Mouse (Mus musculus): ENCODE measurements around the gene Vwa1. TPM values are rescaled to one million over a fixed set of nuclear protein-coding genes. Genes with fewer than 3 reads are reported as not detected.

Vwa1 gene
- 24.7 and 27.6 TPM in 2 replicates for polyA plus RNA-seq (2014; fragmentation: Nextera tagmentation; extraction: Ambion mirVana)

DNA sequence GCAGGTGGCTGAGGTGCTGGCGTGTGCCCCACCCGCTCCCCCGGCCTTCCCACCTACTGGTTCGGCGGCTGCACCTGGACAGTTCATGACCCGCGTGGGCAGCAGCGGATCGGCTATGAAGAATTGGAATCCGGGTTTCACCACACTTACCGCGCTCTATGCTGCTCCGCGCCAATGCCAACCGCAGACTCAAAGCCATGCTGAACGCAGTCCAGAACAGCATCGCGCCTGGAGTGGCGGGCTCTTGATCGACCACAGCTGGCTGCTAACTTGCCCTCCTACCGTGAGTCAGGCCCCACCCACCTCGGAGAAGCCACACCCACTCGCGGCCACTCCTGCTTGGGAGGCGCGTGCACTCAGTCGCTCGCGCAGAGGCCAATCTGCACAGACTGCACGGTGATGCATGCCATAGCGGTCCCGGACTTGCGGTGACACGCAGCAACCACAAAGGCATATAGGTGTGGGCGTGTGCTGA, at the start of gene Vwa1:
TSS of gene Vwa1 (minus strand) at position 419 of the 475 bp plus-strand sequence.
- Histone ChIP-seq H3K9me3 (ENCODE audit: control insufficient read depth, low read length) (no peaks in the 10 kb centered on the region), H3K4me1 (replicated peaks; ENCODE audit: control insufficient read depth, insufficient read depth, low read length) (peaks cover 26% of the 10 kb centered on the region), H3K9ac (peak within 1 kb of the TSS; percentile 53), H3K4me2 (replicated peaks) (peak within 1 kb of the TSS; percentile 77), H3K4me3 (replicated peaks; ENCODE audit: low read length) (peak within 1 kb of the TSS; percentile 40), H3K27ac (peak within 1 kb of the TSS; percentile 56), H3K27me3 (ENCODE audit: control insufficient read depth, insufficient read depth, low read length) (peaks cover 5% of the 10 kb centered on the region), H3K36me3 (replicated peaks; ENCODE audit: control insufficient read depth, insufficient read depth) (no peaks in the 10 kb centered on the region)
- ATAC-seq (ENCODE audit: low FRiP score) (peak; percentile 83), DNase-seq (ENCODE audit: low spot score) (peak; percentile 81)
- 1% methylated on average over 35 of the region's 35 CpGs for WGBS

DNA sequence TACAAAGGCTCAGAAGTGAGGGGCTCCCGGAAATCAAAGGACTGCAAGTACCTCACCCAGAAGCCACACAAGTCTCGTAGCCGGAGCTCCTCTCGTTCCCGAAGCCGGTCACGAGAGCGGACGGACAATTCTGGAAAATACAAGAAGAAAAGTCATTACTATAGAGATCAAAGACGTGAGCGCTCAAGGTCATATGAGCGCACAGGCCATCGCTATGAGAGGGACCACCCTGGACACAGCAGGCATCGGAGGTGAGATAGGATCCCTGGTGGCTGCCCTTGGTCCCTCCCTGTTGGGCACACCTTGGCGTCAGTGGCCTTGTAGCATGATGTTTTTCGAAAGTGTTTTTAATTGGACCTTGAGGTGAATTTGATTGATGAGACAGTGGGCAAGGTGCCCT, 48.9 kb upstream of the Vwa1 start:
- Histone ChIP-seq H3K4me1 (replicated peaks; ENCODE audit: control insufficient read depth, insufficient read depth, low read length) (no peaks in the 10 kb centered on the region), H3K27ac (no peak overlapping the region), H3K27me3 (ENCODE audit: control insufficient read depth, insufficient read depth, low read length) (no peaks in the 10 kb centered on the region), H3K9me3 (ENCODE audit: control insufficient read depth, low read length) (no peaks in the 10 kb centered on the region), H3K4me2 (replicated peaks) (no peak overlapping the region), H3K36me3 (replicated peaks; ENCODE audit: control insufficient read depth, insufficient read depth) (peaks cover 97% of the 10 kb centered on the region), H3K9ac (no peak overlapping the region), H3K4me3 (replicated peaks; ENCODE audit: low read length) (no peak overlapping the region)
- WGBS: 96% methylated on average over 16 of the region's 16 CpGs
- no peak for DNase-seq (ENCODE audit: low spot score)
- ATAC-seq (ENCODE audit: low FRiP score): no peak

DNA sequence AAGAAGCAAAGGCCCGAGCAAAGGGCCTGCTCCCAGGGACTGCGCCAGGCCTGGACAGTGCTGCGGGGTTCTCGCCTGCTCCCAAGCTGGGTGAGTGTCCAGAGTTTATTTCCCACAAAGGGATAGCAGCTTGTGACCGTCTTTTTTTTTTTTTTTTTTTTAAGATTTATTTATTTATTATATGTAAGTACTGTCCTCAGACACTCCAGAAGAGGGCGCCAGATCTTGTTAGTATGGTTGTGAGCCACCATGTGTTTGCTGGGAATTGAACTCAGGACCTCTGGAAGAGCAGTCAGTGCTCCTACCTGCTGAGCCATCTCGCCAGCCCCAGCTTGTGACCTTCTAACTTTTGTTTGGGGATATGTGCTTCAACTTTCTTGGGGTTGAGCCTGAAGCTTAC, 46.5 kb upstream of the Vwa1 start:
- 79% methylated on average over 7 of the region's 7 CpGs for WGBS
- no peak overlapping the region for H3K4me2 ChIP-seq (replicated peaks)
- H3K36me3 ChIP-seq (replicated peaks; ENCODE audit: control insufficient read depth, insufficient read depth): peaks cover 98% of the 10 kb centered on the region
- ATAC-seq (ENCODE audit: low FRiP score) (no peak), DNase-seq (ENCODE audit: low spot score) (no peak)
- no peak overlapping the region for H3K27ac ChIP-seq
- no peaks in the 10 kb centered on the region for H3K9me3 ChIP-seq (ENCODE audit: control insufficient read depth, low read length)
- no peaks in the 10 kb centered on the region for H3K4me1 ChIP-seq (replicated peaks; ENCODE audit: control insufficient read depth, insufficient read depth, low read length)
- H3K4me3 ChIP-seq (replicated peaks; ENCODE audit: low read length): no peak overlapping the region
- H3K27me3 ChIP-seq (ENCODE audit: control insufficient read depth, insufficient read depth, low read length): no peaks in the 10 kb centered on the region
- no peak overlapping the region for H3K9ac ChIP-seq

DNA sequence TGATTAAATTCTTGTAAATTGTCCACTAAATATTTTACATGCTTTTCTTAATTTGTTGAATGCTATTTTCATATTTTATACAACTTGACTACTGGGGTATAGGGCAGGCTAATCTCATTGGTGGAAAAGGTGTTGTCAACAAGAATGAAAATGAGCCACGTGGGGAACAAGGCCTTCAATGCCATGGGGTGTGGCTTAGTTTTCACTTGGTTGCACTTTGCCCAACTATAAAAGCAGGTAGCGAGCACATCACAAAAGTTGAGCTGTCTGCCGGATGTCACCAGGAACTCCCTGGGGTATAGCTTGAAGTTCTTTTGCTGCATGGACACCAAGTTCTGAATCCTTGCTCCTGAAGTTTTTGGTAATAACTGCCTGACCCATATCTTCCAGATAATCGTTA, 43.0 kb upstream of the Vwa1 start:
- DNase-seq (ENCODE audit: low spot score) (no peak), ATAC-seq (ENCODE audit: low FRiP score) (no peak)
- Histone ChIP-seq H3K9ac (no peak overlapping the region), H3K36me3 (replicated peaks; ENCODE audit: control insufficient read depth, insufficient read depth) (peaks cover 88% of the 10 kb centered on the region), H3K27ac (no peak overlapping the region), H3K27me3 (ENCODE audit: control insufficient read depth, insufficient read depth, low read length) (no peaks in the 10 kb centered on the region), H3K9me3 (ENCODE audit: control insufficient read depth, low read length) (no peaks in the 10 kb centered on the region), H3K4me3 (replicated peaks; ENCODE audit: low read length) (no peak overlapping the region), H3K4me2 (replicated peaks) (no peak overlapping the region), H3K4me1 (replicated peaks; ENCODE audit: control insufficient read depth, insufficient read depth, low read length) (peaks cover 16% of the 10 kb centered on the region)
- 76% methylated on average over 4 of the region's 4 CpGs for WGBS

DNA sequence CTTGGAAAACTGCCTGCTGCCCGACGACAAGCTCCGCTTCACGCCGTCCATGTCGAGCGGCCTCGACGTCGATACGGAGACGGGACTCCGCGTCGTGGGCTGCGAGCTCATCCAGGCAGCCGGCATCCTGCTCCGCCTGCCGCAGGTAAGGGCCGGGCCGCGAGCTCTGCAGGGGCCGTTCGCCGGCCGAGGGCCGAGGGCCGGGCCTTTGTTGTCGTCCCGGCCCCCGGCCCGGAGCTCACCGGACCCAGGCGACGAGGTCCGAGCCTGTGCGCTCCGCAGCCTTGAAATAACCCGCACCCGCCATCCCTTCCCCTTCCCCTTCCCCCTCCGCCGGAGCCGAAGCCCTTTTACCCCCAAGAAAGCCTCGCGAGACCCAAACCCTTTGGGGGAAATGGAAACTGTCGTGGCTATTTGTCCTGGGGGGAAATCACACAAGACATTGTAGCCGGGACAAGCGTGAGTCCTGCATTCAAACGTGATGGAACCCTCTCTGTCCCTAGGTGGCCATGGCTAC, 38.2 kb upstream of the Vwa1 start:
- DNase-seq (ENCODE audit: low spot score): no peak

DNA sequence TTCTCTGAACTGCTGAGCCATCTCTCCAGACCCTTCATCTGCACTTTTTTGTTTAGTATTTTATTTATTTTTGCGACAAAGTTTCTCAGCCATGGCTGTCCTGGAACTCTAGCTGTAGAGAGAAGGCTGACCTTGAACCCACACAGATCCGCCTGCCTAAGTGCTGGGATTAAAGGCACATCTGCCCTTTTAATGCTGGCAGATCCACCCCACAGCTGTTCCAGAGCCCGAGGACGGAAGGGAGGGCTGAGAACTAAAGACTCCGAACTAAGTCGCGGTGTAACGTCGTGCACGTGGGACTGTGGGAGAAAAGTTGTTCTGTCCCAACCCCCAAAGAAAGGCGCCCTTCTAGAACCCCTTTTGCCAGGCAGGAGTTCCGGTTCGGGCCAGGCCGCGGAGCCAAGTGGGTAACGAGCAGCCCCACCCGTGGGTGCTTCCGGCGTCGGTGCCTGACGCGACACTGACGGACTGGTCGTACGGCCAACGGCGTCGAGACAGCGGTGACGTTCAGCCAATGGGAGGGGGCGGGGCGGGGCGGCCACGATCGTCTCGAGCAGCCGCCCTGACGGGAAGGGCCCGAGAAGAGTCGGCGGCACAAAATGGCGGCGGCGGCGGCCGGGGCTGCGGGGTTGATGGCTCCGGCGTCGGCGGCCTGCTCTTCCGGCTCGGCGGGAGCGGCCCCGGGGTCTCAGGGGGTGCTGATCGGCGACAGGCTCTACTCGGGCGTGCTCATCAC, 37.6 kb upstream of the Vwa1 start, which contains the start of gene Ccnl2:
TSS of gene Ccnl2 (plus strand) at position 561 of the 736 bp plus-strand sequence.
- peak within 1 kb of the TSS; percentile 91 for H3K4me2 ChIP-seq (replicated peaks)
- no peaks in the 10 kb centered on the region for H3K27me3 ChIP-seq (ENCODE audit: control insufficient read depth, insufficient read depth, low read length)
- H3K4me1 ChIP-seq (replicated peaks; ENCODE audit: control insufficient read depth, insufficient read depth, low read length): peaks cover 24% of the 10 kb centered on the region
- peaks cover 77% of the 10 kb centered on the region for H3K36me3 ChIP-seq (replicated peaks; ENCODE audit: control insufficient read depth, insufficient read depth)
- H3K27ac ChIP-seq: peak within 1 kb of the TSS; percentile 88
- peak within 1 kb of the TSS; percentile 98 for H3K9ac ChIP-seq
- peak; percentile 99 for ATAC-seq (ENCODE audit: low FRiP score)
- peak; percentile 96 for DNase-seq (ENCODE audit: low spot score)
- peak within 1 kb of the TSS; percentile 100 for H3K4me3 ChIP-seq (replicated peaks; ENCODE audit: low read length)
- WGBS: under 1% methylated on average over 56 of the region's 60 CpGs
- H3K9me3 ChIP-seq (ENCODE audit: control insufficient read depth, low read length): no peaks in the 10 kb centered on the region

More for the DNA sequence above, 38.2 kb upstream of the Vwa1 start:
- Histone ChIP-seq H3K4me1 (replicated peaks; ENCODE audit: control insufficient read depth, insufficient read depth, low read length) (peaks cover 24% of the 10 kb centered on the region), H3K36me3 (replicated peaks; ENCODE audit: control insufficient read depth, insufficient read depth) (peaks cover 77% of the 10 kb centered on the region), H3K9me3 (ENCODE audit: control insufficient read depth, low read length) (no peaks in the 10 kb centered on the region), H3K4me3 (replicated peaks; ENCODE audit: low read length) (peak overlapping the region; percentile 100), H3K27ac (peak overlapping the region; percentile 88), H3K4me2 (replicated peaks) (peak overlapping the region; percentile 91), H3K27me3 (ENCODE audit: control insufficient read depth, insufficient read depth, low read length) (no peaks in the 10 kb centered on the region), H3K9ac (peak overlapping the region; percentile 98)
- under 1% methylated on average over 41 of the region's 49 CpGs for WGBS
- peak; percentile 46; the same call in 1 of the 2 replicates for ATAC-seq (ENCODE audit: low FRiP score)

DNA sequence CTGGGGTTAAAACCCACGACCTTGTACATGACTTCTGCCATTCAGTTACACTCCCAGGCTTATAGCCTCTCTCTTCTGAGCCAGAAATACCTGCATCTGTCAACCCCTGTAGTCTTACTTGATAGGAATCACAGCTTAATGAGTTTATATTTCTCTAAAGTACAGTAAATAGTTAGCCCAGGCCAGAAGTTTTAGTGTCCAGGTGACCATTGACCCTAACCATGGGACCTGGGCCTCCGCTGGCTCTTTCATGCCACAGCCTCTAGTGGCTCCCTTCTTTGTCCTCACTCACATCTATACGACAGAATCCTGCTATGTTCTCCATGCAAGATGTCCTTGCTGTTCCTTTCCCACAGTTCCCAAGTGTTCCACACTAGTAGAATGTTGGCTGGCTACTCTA, 33.3 kb upstream of the Vwa1 start:
- no peak overlapping the region for H3K4me3 ChIP-seq (replicated peaks; ENCODE audit: low read length)
- H3K4me1 ChIP-seq (replicated peaks; ENCODE audit: control insufficient read depth, insufficient read depth, low read length): peaks cover 19% of the 10 kb centered on the region
- H3K27ac ChIP-seq: no peak overlapping the region
- ATAC-seq (ENCODE audit: low FRiP score) (no peak), DNase-seq (ENCODE audit: low spot score) (no peak)
- WGBS: 87% methylated on average over 3 of the region's 3 CpGs
- no peaks in the 10 kb centered on the region for H3K9me3 ChIP-seq (ENCODE audit: control insufficient read depth, low read length)
- H3K4me2 ChIP-seq (replicated peaks): no peak overlapping the region
- peaks cover 64% of the 10 kb centered on the region for H3K36me3 ChIP-seq (replicated peaks; ENCODE audit: control insufficient read depth, insufficient read depth)
- H3K9ac ChIP-seq: no peak overlapping the region
- H3K27me3 ChIP-seq (ENCODE audit: control insufficient read depth, insufficient read depth, low read length): no peaks in the 10 kb centered on the region

DNA sequence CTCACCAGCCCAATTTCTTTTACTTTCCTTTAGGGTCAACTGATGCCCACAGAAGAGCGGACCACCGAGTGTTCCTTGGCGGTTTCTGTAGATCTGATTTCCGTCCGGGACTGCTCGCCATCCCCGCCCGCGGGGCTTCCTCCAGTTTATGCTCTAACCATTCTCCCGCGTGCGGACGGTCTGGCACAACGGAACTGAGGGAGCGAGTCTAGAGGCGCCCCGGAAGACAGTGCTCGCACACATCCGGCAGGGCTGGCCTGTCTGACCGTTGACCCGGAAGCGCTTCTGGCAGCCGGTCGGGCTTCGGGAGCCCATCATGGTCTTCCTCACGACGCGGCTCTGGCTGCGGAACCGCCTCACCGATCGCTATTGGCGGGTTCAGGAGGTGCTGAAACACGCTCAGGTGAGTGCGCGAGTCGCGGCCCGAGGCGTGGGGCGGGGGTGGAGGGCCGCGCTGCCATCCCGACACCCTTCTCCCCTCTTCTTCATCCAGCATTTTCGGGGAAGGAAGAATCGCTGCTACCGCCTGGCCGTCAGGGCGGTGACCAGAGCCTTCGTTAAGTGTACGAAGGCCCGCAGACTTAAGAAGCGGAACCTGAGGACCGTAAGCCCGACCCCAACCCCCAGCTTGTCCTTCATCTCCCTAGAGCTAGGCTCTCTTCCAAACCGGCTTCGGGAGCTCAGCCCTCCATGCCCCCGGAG, 29.0 kb upstream of the Vwa1 start:
- Histone ChIP-seq H3K4me3 (replicated peaks; ENCODE audit: low read length) (peak overlapping the region; percentile 82), H3K9ac (peak overlapping the region; percentile 77), H3K27me3 (ENCODE audit: control insufficient read depth, insufficient read depth, low read length) (no peaks in the 10 kb centered on the region), H3K27ac (peak overlapping the region; percentile 67), H3K4me2 (replicated peaks) (peak overlapping the region; percentile 92), H3K4me1 (replicated peaks; ENCODE audit: control insufficient read depth, insufficient read depth, low read length) (peaks cover 11% of the 10 kb centered on the region), H3K36me3 (replicated peaks; ENCODE audit: control insufficient read depth, insufficient read depth) (peaks cover 35% of the 10 kb centered on the region), H3K9me3 (ENCODE audit: control insufficient read depth, low read length) (no peaks in the 10 kb centered on the region)
- WGBS: under 1% methylated on average over 57 of the region's 58 CpGs
- ATAC-seq (ENCODE audit: low FRiP score) (peak; percentile 98), DNase-seq (ENCODE audit: low spot score) (peak; percentile 97)

DNA sequence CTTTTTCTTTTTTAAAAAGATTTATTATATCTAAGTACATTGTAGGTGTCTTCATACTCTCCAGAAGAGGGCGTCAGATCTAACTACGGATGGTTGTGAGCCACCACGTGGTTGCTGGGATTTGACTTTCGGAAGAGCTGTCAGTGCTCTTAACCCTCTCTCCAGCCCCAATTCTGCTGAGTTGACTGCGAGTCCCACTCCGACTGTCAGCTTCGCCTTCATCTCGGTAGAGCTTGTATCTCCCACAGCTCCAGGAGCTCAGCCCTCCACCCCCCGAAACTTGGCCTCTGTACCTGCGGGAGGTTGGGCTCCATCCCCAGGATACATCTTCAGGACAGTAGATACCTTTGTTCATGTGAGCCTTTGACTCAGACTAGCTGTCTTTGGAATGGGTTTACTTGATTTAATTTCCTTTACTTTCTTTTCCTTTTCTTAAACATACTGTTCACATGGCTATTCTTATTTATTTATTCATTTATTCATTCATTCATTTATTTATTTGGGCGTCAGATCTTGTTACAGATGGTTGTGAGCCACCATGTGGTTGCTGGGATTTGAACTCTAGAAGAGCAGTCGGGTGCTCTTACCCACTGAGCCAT, 28.3 kb upstream of the Vwa1 start, which contains the start of gene Mrpl20:
TSS of gene Mrpl20 (plus strand) at position 138 of the 599 bp plus-strand sequence.
- WGBS: 12% methylated on average over 12 of the region's 12 CpGs
- Histone ChIP-seq H3K4me1 (replicated peaks; ENCODE audit: control insufficient read depth, insufficient read depth, low read length) (peaks cover 11% of the 10 kb centered on the region), H3K27ac (peak within 1 kb of the TSS; percentile 67), H3K9me3 (ENCODE audit: control insufficient read depth, low read length) (no peaks in the 10 kb centered on the region), H3K27me3 (ENCODE audit: control insufficient read depth, insufficient read depth, low read length) (no peaks in the 10 kb centered on the region), H3K4me3 (replicated peaks; ENCODE audit: low read length) (peak within 1 kb of the TSS; percentile 82), H3K9ac (peak within 1 kb of the TSS; percentile 77), H3K4me2 (replicated peaks) (peak within 1 kb of the TSS; percentile 92), H3K36me3 (replicated peaks; ENCODE audit: control insufficient read depth, insufficient read depth) (peaks cover 28% of the 10 kb centered on the region)
- ATAC-seq (ENCODE audit: low FRiP score) (peak; percentile 70), DNase-seq (ENCODE audit: low spot score) (no peak)

Data from hindbrain, embryonic 14.5 days (tissue).